Mouse (Mus musculus) cerebellum, adult 8-10 months (tissue): ENCODE results near the gene Arhgap36.

Experiments used
- DNase-seq: peaks from one replicate; pipeline ENCODE4 v3.0.0; 2022

The Arhgap36 gene

GRCm38 (mm10) chrX:49463442-49463970, at the start of gene Arhgap36:
Gene Arhgap36 (plus strand): TSS chrX:49463945.
- no peak for DNase-seq

GRCm38 (mm10) chrX:49457781-49458180, 6.0 kb upstream of the Arhgap36 start:
- no peak for DNase-seq

- DNase-seq: no peak
These were observed 6.7 kb downstream of the Arhgap36 start for GRCm38 (mm10) chrX:49470287-49471054.

GRCm38 (mm10) chrX:49479968-49480809, 16.4 kb downstream of the Arhgap36 start:
- DNase-seq: no peak

- DNase-seq: no peak
These were observed 17.1 kb downstream of the Arhgap36 start for GRCm38 (mm10) chrX:49480846-49481245.

- no peak for DNase-seq
These were observed 25.4 kb downstream of the Arhgap36 start for GRCm38 (mm10) chrX:49489141-49489540.

GRCm38 (mm10) chrX:49493739-49494449, 30.1 kb downstream of the Arhgap36 start:
- DNase-seq: no peak
